Mouse (Mus musculus): Measurements from ENCODE around the gene Auts2. TPM values are rescaled to one million over a fixed set of nuclear protein-coding genes. Genes with fewer than 3 reads are reported as not detected.

Auts2 gene
- polyA plus RNA-seq, 2 experiments = 38.3 to 50.8 TPM

GRCm38 (mm10) chr5:132544176-132544995, 1.2 kb upstream of the Auts2 start:
- peaks cover 15% of the 10 kb centered on the region for H3K4me1 ChIP-seq (ENCODE audit: control insufficient read depth, insufficient read depth, low read length)
- H3K27ac ChIP-seq (replicated peaks; ENCODE audit: low read depth, low read length) = peak overlapping the region; percentile 85
- H3K36me3 ChIP-seq (ENCODE audit: control insufficient read depth, insufficient read depth, low read length) = no peaks in the 10 kb centered on the region
- no peak for TF ChIP-seq POLR2A (IDR thresholded peaks at IDR 0.05; ENCODE audit: borderline replicate concordance, extremely low read depth, insufficient read depth, insufficient read length)
- peak overlapping the region; percentile 82 for H3K9ac ChIP-seq (ENCODE audit: low read depth, low read length, severe bottlenecking)
- H3K27me3 ChIP-seq (ENCODE audit: control insufficient read depth, insufficient read depth, low read length) = no peaks in the 10 kb centered on the region
- 7% methylated on average over 26 of the region's 26 CpGs for WGBS
- H3K9me3 ChIP-seq (ENCODE audit: control insufficient read depth, low read length) = no peaks in the 10 kb centered on the region
- DNase-seq (ENCODE audit: low spot score) (no peak), ATAC-seq (ENCODE audit: low FRiP score, low read depth) (no peak)
- H3K4me2 ChIP-seq (replicated peaks; ENCODE audit: low read depth, low read length, severe bottlenecking) = peak overlapping the region; percentile 57
- H3K4me3 ChIP-seq (replicated peaks; ENCODE audit: low read length) = peak overlapping the region; percentile 78

- ATAC-seq (ENCODE audit: low FRiP score, low read depth) (peak; percentile 4), DNase-seq (ENCODE audit: low spot score) (peak; percentile 47)
- H3K9ac ChIP-seq (ENCODE audit: low read depth, low read length, severe bottlenecking) = peak overlapping the region; percentile 82
- H3K36me3 ChIP-seq (ENCODE audit: control insufficient read depth, insufficient read depth, low read length) = no peaks in the 10 kb centered on the region
- no peak for TF ChIP-seq POLR2A (IDR thresholded peaks at IDR 0.05; ENCODE audit: borderline replicate concordance, extremely low read depth, insufficient read depth, insufficient read length)
- no peaks in the 10 kb centered on the region for H3K27me3 ChIP-seq (ENCODE audit: control insufficient read depth, insufficient read depth, low read length)
- H3K4me3 ChIP-seq (replicated peaks; ENCODE audit: low read length) = peak overlapping the region; percentile 78
- peaks cover 17% of the 10 kb centered on the region for H3K4me1 ChIP-seq (ENCODE audit: control insufficient read depth, insufficient read depth, low read length)
- H3K9me3 ChIP-seq (ENCODE audit: control insufficient read depth, low read length) = no peaks in the 10 kb centered on the region
- under 1% methylated on average over 28 of the region's 28 CpGs for WGBS
- peak overlapping the region; percentile 85 for H3K27ac ChIP-seq (replicated peaks; ENCODE audit: low read depth, low read length)
- H3K4me2 ChIP-seq (replicated peaks; ENCODE audit: low read depth, low read length, severe bottlenecking) = peak overlapping the region; percentile 57
Measured at GRCm38 (mm10) chr5:132542381-132543020, 643 bp downstream of the Auts2 start.

GRCm38 (mm10) chr5:132541951-132542350, 1.2 kb downstream of the Auts2 start:
- Histone ChIP-seq H3K4me2 (replicated peaks; ENCODE audit: low read depth, low read length, severe bottlenecking) (peak overlapping the region; percentile 57), H3K9me3 (ENCODE audit: control insufficient read depth, low read length) (no peaks in the 10 kb centered on the region), H3K27me3 (ENCODE audit: control insufficient read depth, insufficient read depth, low read length) (no peaks in the 10 kb centered on the region), H3K4me3 (replicated peaks; ENCODE audit: low read length) (peak overlapping the region; percentile 78), H3K4me1 (ENCODE audit: control insufficient read depth, insufficient read depth, low read length) (peaks cover 17% of the 10 kb centered on the region), H3K9ac (ENCODE audit: low read depth, low read length, severe bottlenecking) (peak overlapping the region; percentile 82), H3K27ac (replicated peaks; ENCODE audit: low read depth, low read length) (peak overlapping the region; percentile 85), H3K36me3 (ENCODE audit: control insufficient read depth, insufficient read depth, low read length) (no peaks in the 10 kb centered on the region)
- ATAC-seq (ENCODE audit: low FRiP score, low read depth) (no peak), DNase-seq (ENCODE audit: low spot score) (peak; percentile 59)
- WGBS = 1% methylated on average over 10 of the region's 21 CpGs
- no peak for TF ChIP-seq POLR2A (IDR thresholded peaks at IDR 0.05; ENCODE audit: borderline replicate concordance, extremely low read depth, insufficient read depth, insufficient read length)

- Histone ChIP-seq H3K27ac (replicated peaks; ENCODE audit: low read depth, low read length) (peak overlapping the region; percentile 85), H3K9ac (ENCODE audit: low read depth, low read length, severe bottlenecking) (peak overlapping the region; percentile 82), H3K9me3 (ENCODE audit: control insufficient read depth, low read length) (no peaks in the 10 kb centered on the region), H3K27me3 (ENCODE audit: control insufficient read depth, insufficient read depth, low read length) (no peaks in the 10 kb centered on the region), H3K4me3 (replicated peaks; ENCODE audit: low read length) (peak overlapping the region; percentile 78), H3K36me3 (ENCODE audit: control insufficient read depth, insufficient read depth, low read length) (no peaks in the 10 kb centered on the region), H3K4me2 (replicated peaks; ENCODE audit: low read depth, low read length, severe bottlenecking) (peak overlapping the region; percentile 57), H3K4me1 (ENCODE audit: control insufficient read depth, insufficient read depth, low read length) (peaks cover 17% of the 10 kb centered on the region)
- no peak for TF ChIP-seq POLR2A (IDR thresholded peaks at IDR 0.05; ENCODE audit: borderline replicate concordance, extremely low read depth, insufficient read depth, insufficient read length)
- WGBS = 1% methylated on average over 44 of the region's 46 CpGs
- ATAC-seq (ENCODE audit: low FRiP score, low read depth) = no peak
- no peak for DNase-seq (ENCODE audit: low spot score)
Measured at GRCm38 (mm10) chr5:132541371-132541931, 1.7 kb downstream of the Auts2 start.

GRCm38 (mm10) chr5:132540841-132541311, 2.3 kb downstream of the Auts2 start:
- no peak for ATAC-seq (ENCODE audit: low FRiP score, low read depth)
- DNase-seq (ENCODE audit: low spot score) = no peak
- no peaks in the 10 kb centered on the region for H3K9me3 ChIP-seq (ENCODE audit: control insufficient read depth, low read length)
- TF ChIP-seq POLR2A (IDR thresholded peaks at IDR 0.05; ENCODE audit: borderline replicate concordance, extremely low read depth, insufficient read depth, insufficient read length) = no peak
- peak overlapping the region; percentile 82 for H3K9ac ChIP-seq (ENCODE audit: low read depth, low read length, severe bottlenecking)
- peak overlapping the region; percentile 85; the same call in 1 of the 2 replicates for H3K27ac ChIP-seq (replicated peaks; ENCODE audit: low read depth, low read length)
- no peaks in the 10 kb centered on the region for H3K36me3 ChIP-seq (ENCODE audit: control insufficient read depth, insufficient read depth, low read length)
- WGBS = 4% methylated on average over 6 of the region's 7 CpGs
- no peaks in the 10 kb centered on the region for H3K27me3 ChIP-seq (ENCODE audit: control insufficient read depth, insufficient read depth, low read length)
- peaks cover 17% of the 10 kb centered on the region for H3K4me1 ChIP-seq (ENCODE audit: control insufficient read depth, insufficient read depth, low read length)
- peak overlapping the region; percentile 57 for H3K4me2 ChIP-seq (replicated peaks; ENCODE audit: low read depth, low read length, severe bottlenecking)
- H3K4me3 ChIP-seq (replicated peaks; ENCODE audit: low read length) = peak overlapping the region; percentile 78

All from limb, embryonic 14.5 days (tissue).